Mouse (Mus musculus): ENCODE data around the gene Odf4. TPM values are rescaled to one million over a fixed set of nuclear protein-coding genes. Genes with fewer than 3 reads are reported as not detected.

Gene Odf4
- polyA plus RNA-seq (2012; rRNA removed): not detected in 2 replicates

DNA sequence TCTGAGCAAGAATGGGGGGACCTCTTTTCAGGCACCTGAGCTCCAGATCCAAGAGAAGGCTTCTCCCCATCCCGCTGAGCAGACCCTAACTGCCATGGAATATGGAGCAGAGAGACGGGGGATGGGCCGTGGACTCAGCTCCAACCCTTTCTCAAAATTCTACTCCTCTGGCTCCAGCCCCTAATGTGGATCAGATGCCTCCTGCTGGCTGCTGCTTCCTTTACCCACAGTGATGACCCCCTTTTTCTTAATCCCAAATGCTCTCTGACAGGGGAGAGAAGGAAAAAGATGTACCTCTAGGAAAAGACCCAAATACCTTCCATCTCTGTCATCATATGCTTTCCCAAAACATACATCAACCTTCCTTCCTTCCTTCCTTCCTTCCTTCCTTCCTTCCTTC is at the start of gene Odf4:
Gene Odf4, minus strand, starts transcription at position 101 of the 400 bp plus-strand sequence.

DNA sequence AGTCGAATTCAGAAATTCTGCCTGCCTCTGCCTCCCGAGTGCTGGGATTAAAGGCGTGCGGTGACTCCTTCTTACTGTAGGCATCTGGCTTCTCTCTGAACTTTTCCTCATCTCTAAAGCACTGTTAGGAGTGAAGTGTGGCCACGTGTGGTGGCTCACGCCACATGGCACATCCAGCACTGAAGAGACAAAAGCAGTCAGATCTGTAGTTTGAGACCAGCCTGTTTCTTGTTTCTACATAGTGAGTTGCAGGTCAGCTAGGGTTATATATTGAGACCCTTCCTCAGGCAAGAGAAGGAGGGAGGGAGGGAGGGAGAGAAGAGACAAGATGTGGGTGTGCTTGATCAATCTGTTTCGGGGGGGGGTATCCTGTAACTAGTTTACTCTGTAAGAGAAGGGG is 48.2 kb upstream of the Odf4 start, which contains the start of gene Rangrf:
Gene Rangrf, minus strand, starts transcription at position 101 of the 400 bp plus-strand sequence.

DNA sequence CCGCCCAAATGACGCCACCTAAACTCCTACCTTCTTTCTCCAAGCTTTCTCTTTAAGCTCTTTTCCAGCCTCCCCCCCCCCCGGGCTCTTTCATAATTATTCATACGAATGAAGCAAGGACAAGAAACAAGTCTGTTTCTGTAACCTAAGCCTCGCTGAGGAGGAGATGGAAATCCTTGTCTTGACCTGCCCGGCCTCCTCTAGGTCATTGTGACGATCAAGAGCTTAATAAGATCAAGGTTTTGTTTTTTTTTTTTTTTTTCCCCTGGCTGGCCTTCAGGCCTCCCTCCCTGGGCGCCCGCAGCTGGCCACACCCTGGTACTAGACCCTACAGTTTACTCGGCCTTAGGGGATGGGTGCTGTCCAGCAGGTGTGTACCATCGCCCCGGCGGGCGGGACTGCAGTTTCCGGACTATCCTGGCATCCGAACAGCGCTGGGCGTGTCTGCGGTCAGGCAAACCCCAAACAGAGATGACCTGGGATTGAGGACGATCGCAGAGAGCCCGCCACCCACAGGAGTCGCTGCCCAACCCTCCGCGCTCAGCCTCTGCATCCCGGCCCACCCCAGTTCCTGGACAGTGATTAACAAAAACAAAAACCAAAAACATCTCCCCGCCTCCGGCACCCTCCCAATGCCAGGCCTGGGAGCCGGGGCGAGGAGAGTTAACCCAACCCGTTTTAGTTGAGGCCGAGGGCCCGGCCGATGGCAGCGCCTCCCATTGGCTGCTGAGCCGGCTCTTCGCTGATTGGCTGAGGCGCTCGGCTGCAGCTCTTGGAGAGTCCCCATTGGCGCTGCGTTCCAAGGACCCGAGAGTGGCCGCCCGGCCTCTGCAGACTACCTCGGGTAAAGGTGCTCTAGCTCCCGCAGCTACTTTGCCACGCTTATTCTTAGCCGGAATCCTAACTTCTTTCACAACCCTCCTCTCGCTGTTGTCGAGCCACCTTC is 40.7 kb upstream of the Odf4 start, which contains the start of gene Slc25a35:
Gene Slc25a35, plus strand, starts transcription at position 795 of the 946 bp plus-strand sequence.

DNA sequence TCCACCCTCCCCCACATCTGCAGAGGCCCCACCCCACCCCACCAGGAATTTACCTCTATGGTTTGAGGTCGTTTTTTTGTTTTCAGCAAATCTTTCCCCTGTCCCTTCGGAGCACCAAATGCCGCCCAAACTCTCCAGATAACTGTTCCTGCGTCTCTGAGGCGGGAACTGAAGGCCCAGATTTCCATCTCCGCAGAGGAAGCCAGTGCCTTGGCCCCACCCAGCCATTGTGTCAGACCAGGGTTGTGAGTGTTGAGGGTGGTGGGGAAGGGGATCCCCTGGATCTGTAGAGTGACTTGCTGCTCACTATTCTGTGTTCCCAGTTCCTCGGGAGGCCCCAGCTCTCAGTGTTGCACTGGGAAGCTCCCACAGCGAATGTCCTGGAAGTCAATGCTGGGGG is 30.4 kb upstream of the Odf4 start, which contains the start of gene Arhgef15:
Gene Arhgef15, minus strand, starts transcription at position 173 of the 400 bp plus-strand sequence.

DNA sequence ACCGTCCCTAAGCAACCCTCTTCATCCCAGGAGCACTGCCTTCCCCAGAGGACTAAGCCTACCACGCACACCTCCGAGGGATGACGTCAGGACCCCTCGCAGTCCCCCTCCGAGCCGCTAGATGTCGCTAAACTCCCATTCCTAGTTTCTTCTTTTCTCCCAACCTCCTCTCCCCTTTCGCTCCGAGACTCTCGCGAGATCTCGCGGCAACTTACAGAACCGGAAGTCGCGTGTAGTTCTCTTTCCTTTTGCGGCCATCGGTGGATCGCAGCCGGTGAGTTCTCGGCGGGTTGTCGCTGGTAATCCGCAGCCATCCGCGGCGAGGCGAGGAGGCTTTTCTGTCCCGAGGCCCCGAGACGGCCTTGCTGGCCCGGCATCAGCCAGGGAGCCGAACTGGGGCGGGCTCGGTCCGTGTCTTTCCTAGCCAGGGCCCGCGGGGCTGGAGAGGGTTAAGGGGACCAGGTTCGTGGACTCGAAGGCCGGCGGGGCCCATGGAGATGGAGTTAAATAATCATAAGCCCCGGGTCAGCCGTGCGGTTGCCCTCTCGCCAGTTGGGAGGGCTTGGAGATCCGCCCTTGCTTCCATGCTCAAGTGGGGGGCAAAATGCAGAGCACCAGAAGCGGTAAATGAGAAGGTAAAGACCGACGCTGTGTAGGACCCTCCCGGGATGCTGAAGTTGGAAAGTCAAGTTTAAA is 25.4 kb downstream of the Odf4 start, which contains the start of gene Rpl26:
Gene Rpl26, plus strand, starts transcription at position 233 of the 696 bp plus-strand sequence.

DNA sequence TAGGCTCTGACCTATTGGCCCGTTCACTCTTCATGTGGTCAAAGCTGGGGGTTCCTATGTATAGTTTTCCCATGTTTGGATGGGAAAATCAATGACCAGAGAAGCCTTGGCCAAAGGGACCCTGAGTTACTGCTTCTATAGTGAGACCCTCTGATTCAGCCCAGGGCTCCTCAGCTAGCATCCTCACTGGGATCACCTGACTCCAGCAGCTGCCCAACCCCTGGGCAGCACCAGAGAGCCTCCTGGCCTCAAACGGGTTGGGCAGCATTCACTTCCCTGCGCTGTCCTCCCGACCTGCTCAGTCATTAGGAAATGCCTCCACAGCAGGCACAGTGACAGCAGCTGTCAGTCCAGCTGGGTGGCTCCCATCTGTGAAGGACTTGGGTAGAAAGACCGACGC is 38.6 kb downstream of the Odf4 start, which contains the start of gene Rnf222:
Gene Rnf222, plus strand, starts transcription at position 301 of the 400 bp plus-strand sequence.

Other genes starting within 250 kb of the Odf4 start
- gene Myh10, start 235.5 kb downstream of the Odf4 start, polyA plus RNA-seq (2012; rRNA removed): 8.1 and 9.0 TPM in 2 replicates
- 83.7 and 84.2 TPM in 2 replicates for gene Ndel1, start 55.2 kb downstream of the Odf4 start, polyA plus RNA-seq (2012; rRNA removed)
- not detected in 2 replicates for gene Rnf222, start 38.5 kb downstream of the Odf4 start, polyA plus RNA-seq (2012; rRNA removed)
- 462 and 604 TPM in 2 replicates for gene Rpl26, start 25.5 kb downstream of the Odf4 start, polyA plus RNA-seq (2012; rRNA removed)
- gene Arhgef15, start 30.4 kb upstream of the Odf4 start, polyA plus RNA-seq (2012; rRNA removed): 14.3 and 24.5 TPM in 2 replicates
- 81.4 and 94.7 TPM in 2 replicates for gene Slc25a35, start 41.0 kb upstream of the Odf4 start, polyA plus RNA-seq (2012; rRNA removed)
- gene Rangrf, start 48.1 kb upstream of the Odf4 start, polyA plus RNA-seq (2012; rRNA removed): 48.9 and 61.1 TPM in 2 replicates
- 12.3 and 13.5 TPM in 2 replicates for gene Pfas, start 81.4 kb upstream of the Odf4 start, polyA plus RNA-seq (2012; rRNA removed)
- 30.8 and 33.6 TPM in 2 replicates for gene Ctc1, start 88.8 kb upstream of the Odf4 start, polyA plus RNA-seq (2012; rRNA removed)
- 44.7 and 44.9 TPM in 2 replicates for gene Aurkb, start 118.6 kb upstream of the Odf4 start, polyA plus RNA-seq (2012; rRNA removed)
- 34.7 and 36.8 TPM in 2 replicates for gene Borcs6, start 132.6 kb upstream of the Odf4 start, polyA plus RNA-seq (2012; rRNA removed)
- 33.1 and 44.6 TPM in 2 replicates for gene Tmem107, start 143.7 kb upstream of the Odf4 start, polyA plus RNA-seq (2012; rRNA removed)
- gene Vamp2, start 161.4 kb upstream of the Odf4 start, polyA plus RNA-seq (2012; rRNA removed): 93.8 and 112 TPM in 2 replicates
- gene Per1, start 168.1 kb upstream of the Odf4 start, polyA plus RNA-seq (2012; rRNA removed): 16.4 and 21.2 TPM in 2 replicates
- 0.70 and 1.1 TPM in 2 replicates for gene Hes7, start 193.3 kb upstream of the Odf4 start, polyA plus RNA-seq (2012; rRNA removed)
- 0.60 and 0.64 TPM in 2 replicates for gene 9130213A22Rik, start 195.5 kb upstream of the Odf4 start, polyA plus RNA-seq (2012; rRNA removed)
- 0.15 and 0.42 TPM in 2 replicates for gene Aloxe3, start 198.8 kb upstream of the Odf4 start, polyA plus RNA-seq (2012; rRNA removed)
- 0.07 TPM in 1 of 2 replicates, not detected in the other for gene Alox12b, start 229.9 kb upstream of the Odf4 start, polyA plus RNA-seq (2012; rRNA removed)

Measured in colon, adult 2 months (tissue).